Mouse (Mus musculus): Measurements from ENCODE around the gene Tbx4. TPM values are rescaled to one million over a fixed set of nuclear protein-coding genes. Genes with fewer than 3 reads are reported as not detected.

The Tbx4 gene
- total and polyA plus RNA-seq, 3 experiments = not detected

DNA sequence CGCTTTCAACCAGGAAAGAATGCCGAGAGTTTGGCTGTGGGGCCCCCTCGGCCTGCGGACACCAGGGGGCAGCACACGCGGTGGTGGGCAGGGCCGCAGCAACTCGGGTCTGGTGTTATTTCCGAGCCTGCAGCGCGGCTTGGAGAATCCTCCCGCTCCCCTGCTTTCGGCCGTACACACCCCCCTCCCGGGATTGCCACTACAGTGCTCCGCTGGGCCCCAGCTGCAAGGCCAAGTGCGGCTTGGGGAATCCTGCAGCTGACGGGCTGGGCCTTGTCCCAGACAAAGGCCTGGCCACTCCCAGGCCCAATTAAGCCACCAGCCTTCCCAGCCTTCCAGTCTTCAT lies 42.9 kb upstream of the Tbx4 start:
- H3K4me3 ChIP-seq (replicated peaks in 1 of 3; ENCODE audit: low read depth in 2 of 3, low read length in 2 of 3, poor library complexity in 1 of 3) = peak overlapping the region in 2 of 3 experiments; percentile 13 to 31
- H3K9me3 ChIP-seq (replicated peaks; ENCODE audit: low read length) = peaks cover 27% of the 10 kb centered on the region
- peak; percentile 61 for DNase-seq (ENCODE audit: extremely low read depth)
- peaks cover 5 to 23% of the 10 kb centered on the region in 2 experiments for H3K4me1 ChIP-seq (ENCODE audit: control insufficient read depth in 1 of 2, insufficient read depth in 2 of 2)
- in situ Hi-C loops (cut with MboI; ENCODE audit: low pct_ligation_motif_present, low pct_unique_long_range_greater_than_20kb, low sequenced_read_pairs) = no loop called here
- H3K9ac ChIP-seq (ENCODE audit: insufficient read depth, low read depth) = no peak overlapping the region
- dilution Hi-C loops (cut with MboI; ENCODE audit: extremely low pct_ligation_motif_present, extremely low pct_unique_long_range_greater_than_20kb, low sequenced_read_pairs) = no loop called here
- H3K36me3 ChIP-seq (replicated peaks in 1 of 2; ENCODE audit: control insufficient read depth in 1 of 2, insufficient read depth in 1 of 2, low read length in 1 of 2) = no peaks in the 10 kb centered on the region
- H3K4me2 ChIP-seq (ENCODE audit: insufficient read depth, low read depth, poor library complexity, severe bottlenecking) = peak overlapping the region; percentile 64
- no peak overlapping the region for H3K27ac ChIP-seq (ENCODE audit: insufficient read depth, low read depth)
- no peaks in the 10 kb centered on the region for H3K79me2 ChIP-seq (replicated peaks; ENCODE audit: control insufficient read depth, extremely low read depth, insufficient read depth, poor library complexity, severe bottlenecking)
- no peak for TF ChIP-seq PAX5 (IDR thresholded peaks at IDR 0.05; ENCODE audit: low read length)
- TF ChIP-seq MAX (IDR thresholded peaks at IDR 0.05; ENCODE audit: low read length) = no peak
- TF ChIP-seq MXI1 (IDR thresholded peaks at IDR 0.05; ENCODE audit: low read depth, low read length) = 0 out of 2 replicates have a peak, but pooled peaks have one; percentile 16
- 0 out of 2 replicates have a peak, but pooled peaks have one; percentile 34 for TF ChIP-seq NELFE (IDR thresholded peaks at IDR 0.05; ENCODE audit: low read depth, low read length)
- TF ChIP-seq ZC3H11A (IDR thresholded peaks at IDR 0.05; ENCODE audit: low read depth, low read length) = no peak
- TF ChIP-seq USF2 (conservative IDR thresholded peaks at IDR 0.05; ENCODE audit: low read depth, low read length) = no peak
- TF ChIP-seq MAZ (IDR thresholded peaks at IDR 0.05; ENCODE audit: low read depth, low read length) = peak; percentile 76; the same call in 1 of the 2 replicates
- TF ChIP-seq ELF1 (IDR thresholded peaks at IDR 0.05; ENCODE audit: low read depth, low read length) = peak; percentile 45; the same call in 1 of the 2 replicates
- no peak for TF ChIP-seq EP300 (IDR thresholded peaks at IDR 0.05; ENCODE audit: low read length)
- no peak for TF ChIP-seq HCFC1 (IDR thresholded peaks at IDR 0.05; ENCODE audit: low read depth, low read length)
- peak; percentile 40 for TF ChIP-seq RAD21 (IDR thresholded peaks at IDR 0.05; ENCODE audit: low read depth, low read length)
- peak; percentile 74 for TF ChIP-seq SMC3 (IDR thresholded peaks at IDR 0.05; ENCODE audit: low read depth, low read length)
- 0 out of 2 replicates have a peak, but pooled peaks have one; percentile 42 for TF ChIP-seq TCF12 (IDR thresholded peaks at IDR 0.05; ENCODE audit: low read depth, low read length)
- TF ChIP-seq KAT2A (IDR thresholded peaks at IDR 0.05; ENCODE audit: insufficient replicate concordance, low read length) = no peak
- TF ChIP-seq RCOR1 (conservative IDR thresholded peaks at IDR 0.05; ENCODE audit: low read depth, low read length) = no peak
- TF ChIP-seq CTCF (conservative IDR thresholded peaks at IDR 0.05 in 1 of 2, IDR thresholded peaks at IDR 0.05 in 1 of 2; ENCODE audit: low read depth in 2 of 2, low read length in 2 of 2) = peak; percentile 36 to 89; a peak in 2 of 4 replicates
- no peak for TF ChIP-seq CHD1 (IDR thresholded peaks at IDR 0.05; ENCODE audit: low read depth, low read length)
- H3K27me3 ChIP-seq (replicated peaks) = peaks cover 61% of the 10 kb centered on the region

DNA sequence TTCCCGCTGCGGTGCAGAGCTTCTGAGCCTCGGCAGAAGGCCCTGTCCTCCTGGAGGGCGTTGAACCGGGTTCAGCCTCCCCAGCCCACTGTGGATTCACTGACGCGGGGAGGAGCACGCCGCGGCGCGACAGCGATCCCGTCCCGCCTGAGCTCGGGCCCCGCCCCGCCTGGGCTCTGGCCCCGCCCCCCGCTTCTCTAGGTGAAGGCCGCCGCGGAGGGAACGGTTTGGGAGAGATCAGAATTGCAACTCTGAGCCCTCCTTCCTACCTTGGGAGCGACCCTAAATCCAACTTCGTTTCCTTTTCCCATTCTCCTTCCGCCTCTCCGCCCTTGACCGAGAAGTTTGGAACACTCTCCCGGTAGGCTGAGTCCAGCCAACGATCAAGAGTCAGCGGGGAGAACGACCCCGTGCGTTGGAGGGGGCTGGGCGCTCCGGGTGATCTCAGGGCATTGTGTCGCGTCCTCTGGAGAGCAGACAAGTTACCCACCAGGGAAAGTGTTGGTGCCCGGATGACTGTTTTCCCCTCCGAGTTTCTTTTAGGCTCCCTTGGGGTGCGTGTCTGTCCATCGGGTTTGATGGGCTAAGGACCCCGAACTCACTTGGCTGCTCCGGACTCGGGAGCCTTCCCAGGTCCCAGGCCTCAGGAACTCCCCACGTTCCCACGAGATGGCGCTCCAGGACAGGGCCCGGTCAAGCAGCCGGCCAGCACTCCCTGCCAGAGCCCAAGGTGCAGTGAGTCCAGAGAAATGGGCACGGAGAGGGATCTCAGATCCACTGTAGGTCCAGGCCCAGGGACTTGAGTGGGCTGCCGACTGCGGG lies 41.9 kb upstream of the Tbx4 start:
- Histone ChIP-seq H3K27ac (ENCODE audit: insufficient read depth, low read depth) (no peak overlapping the region), H3K4me2 (ENCODE audit: insufficient read depth, low read depth, poor library complexity, severe bottlenecking) (peak overlapping the region; percentile 64), H3K79me2 (replicated peaks; ENCODE audit: control insufficient read depth, extremely low read depth, insufficient read depth, poor library complexity, severe bottlenecking) (no peaks in the 10 kb centered on the region), H3K36me3 (replicated peaks in 1 of 2; ENCODE audit: control insufficient read depth in 1 of 2, insufficient read depth in 1 of 2, low read length in 1 of 2) (no peaks in the 10 kb centered on the region), H3K27me3 (replicated peaks) (peaks cover 61% of the 10 kb centered on the region), H3K9ac (ENCODE audit: insufficient read depth, low read depth) (peak overlapping the region; percentile 3; the same call in 1 of the 2 replicates), H3K4me3 (replicated peaks in 1 of 3; ENCODE audit: low read depth in 2 of 3, low read length in 2 of 3, poor library complexity in 1 of 3) (peak overlapping the region; percentile 37 to 42 (median 38)), H3K9me3 (replicated peaks; ENCODE audit: low read length) (peaks cover 25% of the 10 kb centered on the region), H3K4me1 (ENCODE audit: control insufficient read depth in 1 of 2, insufficient read depth in 2 of 2) (peaks cover 5 to 29% of the 10 kb centered on the region in 2 experiments)
- DNase-seq (ENCODE audit: extremely low read depth) = peak; percentile 45
- dilution Hi-C loops (cut with MboI; ENCODE audit: extremely low pct_ligation_motif_present, extremely low pct_unique_long_range_greater_than_20kb, low sequenced_read_pairs) = no loop called here
- in situ Hi-C loops (cut with MboI; ENCODE audit: low pct_ligation_motif_present, low pct_unique_long_range_greater_than_20kb, low sequenced_read_pairs) = no loop called here
- TF ChIP-seq E2F4 (IDR thresholded peaks at IDR 0.05; ENCODE audit: insufficient replicate concordance, low read depth, low read length) (no peak), NELFE (IDR thresholded peaks at IDR 0.05; ENCODE audit: low read depth, low read length) (0 out of 2 replicates have a peak, but pooled peaks have one; percentile 28), MAX (IDR thresholded peaks at IDR 0.05; ENCODE audit: low read length) (peak; percentile 65; the same call in 1 of the 2 replicates), MAZ (IDR thresholded peaks at IDR 0.05; ENCODE audit: low read depth, low read length) (no peak), CHD2 (IDR thresholded peaks at IDR 0.05; ENCODE audit: low read length) (0 out of 2 replicates have a peak, but pooled peaks have one; percentile 35), USF2 (conservative IDR thresholded peaks at IDR 0.05; ENCODE audit: low read depth, low read length) (no peak), SIN3A (IDR thresholded peaks at IDR 0.05; ENCODE audit: low read length) (no peak), ZMIZ1 (IDR thresholded peaks at IDR 0.05; ENCODE audit: low read depth, low read length) (no peak), MXI1 (IDR thresholded peaks at IDR 0.05; ENCODE audit: low read depth, low read length) (no peak), RCOR1 (conservative IDR thresholded peaks at IDR 0.05; ENCODE audit: low read depth, low read length) (no peak), SMC3 (IDR thresholded peaks at IDR 0.05; ENCODE audit: low read depth, low read length) (peak; percentile 70), RAD21 (IDR thresholded peaks at IDR 0.05; ENCODE audit: low read depth, low read length) (peak; percentile 81), JUND (conservative IDR thresholded peaks at IDR 0.05; ENCODE audit: low read depth, low read length) (no peak), ZC3H11A (IDR thresholded peaks at IDR 0.05; ENCODE audit: low read depth, low read length) (0 out of 2 replicates have a peak, but pooled peaks have one; percentile 26), ZNF384 (IDR thresholded peaks at IDR 0.05; ENCODE audit: low read depth, low read length) (no peak), IRF4 (IDR thresholded peaks at IDR 0.05; ENCODE audit: low read depth, low read length) (0 out of 2 replicates have a peak, but pooled peaks have one; percentile 47), CTCF (conservative IDR thresholded peaks at IDR 0.05 in 1 of 2, IDR thresholded peaks at IDR 0.05 in 1 of 2; ENCODE audit: low read depth in 2 of 2, low read length in 2 of 2) (peak in 1 of 2 experiments; percentile 79; a peak in 2 of 4 replicates), CHD1 (IDR thresholded peaks at IDR 0.05; ENCODE audit: low read depth, low read length) (no peak), ETS1 (conservative IDR thresholded peaks at IDR 0.05; ENCODE audit: low read depth, low read length) (no peak), TCF12 (IDR thresholded peaks at IDR 0.05; ENCODE audit: low read depth, low read length) (0 out of 2 replicates have a peak, but pooled peaks have one; percentile 25)
